ENCODE assay signal across 25 mouse cellular contexts in genomic region chr8:53600826-53601225, GRCm38 (mm10). TPM values are rescaled to one million over a fixed set of nuclear protein-coding genes. Genes with fewer than 3 reads are reported as not detected.
A peak's percentile ranks its signal among the peaks of the same experiment; 100 is the strongest.
DNase-seq lines count a peak whose midpoint lies in the region; ATAC-seq lines count a peak whose summit lies in the region.
"Had no signal": no experiment of that assay in that cellular context is flagged by ENCODE, and none has a peak within 500 bp of the region (broad histone marks: within the 10 kb centered on the region; RNA-seq: fewer than 3 reads in every experiment).

No protein-coding gene starts in this region.

- 60% methylated on average over 3 of the region's 3 CpGs for WGBS in forebrain, embryonic 13.5 days
- WGBS in forebrain, embryonic 10.5 days: 91% methylated on average over 3 of the region's 3 CpGs
- WGBS in midbrain, embryonic 12.5 days: 63% methylated on average over 3 of the region's 3 CpGs
- WGBS in midbrain, embryonic 10.5 days: 87% methylated on average over 3 of the region's 3 CpGs
- 41% methylated on average over 3 of the region's 3 CpGs for WGBS in hindbrain, embryonic 14.5 days

- H3K27me3 ChIP-seq in forebrain, embryonic 13.5 days: no peaks in the 10 kb centered on the region
- H3K27me3 ChIP-seq in forebrain, embryonic 10.5 days (ENCODE audit: poor library complexity, severe bottlenecking): no peaks in the 10 kb centered on the region
- no peaks in the 10 kb centered on the region for H3K27me3 ChIP-seq in midbrain, embryonic 12.5 days
- no peaks in the 10 kb centered on the region for H3K27me3 ChIP-seq in midbrain, embryonic 10.5 days (ENCODE audit: low read depth, poor library complexity, severe bottlenecking)
- no peaks in the 10 kb centered on the region for H3K27me3 ChIP-seq in hindbrain, embryonic 14.5 days (ENCODE audit: control insufficient read depth, insufficient read depth, low read length)
- H3K27me3 ChIP-seq: embryonic facial prominence, embryonic 13.5 days; intestine, embryonic 15.5 days had no signal

- no peak overlapping the region for H3K4me2 ChIP-seq in forebrain, embryonic 13.5 days
- H3K4me2 ChIP-seq in midbrain, embryonic 12.5 days (replicated peaks): no peak overlapping the region
- H3K4me2 ChIP-seq in hindbrain, embryonic 14.5 days (replicated peaks): no peak overlapping the region
- H3K4me2 ChIP-seq: embryonic facial prominence, embryonic 13.5 days; heart, embryonic 11.5 days; intestine, embryonic 15.5 days had no signal

- peak overlapping the region; percentile 51; the same call in 1 of the 2 replicates for H3K27ac ChIP-seq in forebrain, embryonic 13.5 days
- H3K27ac ChIP-seq in forebrain, embryonic 10.5 days: no peak overlapping the region
- H3K27ac ChIP-seq in midbrain, embryonic 12.5 days (replicated peaks): no peak overlapping the region
- no peak overlapping the region for H3K27ac ChIP-seq in midbrain, embryonic 10.5 days (replicated peaks)
- peak overlapping the region; percentile 58; the same call in 1 of the 2 replicates for H3K27ac ChIP-seq in hindbrain, embryonic 14.5 days
- H3K27ac ChIP-seq: embryonic facial prominence, embryonic 13.5 days; intestine, embryonic 15.5 days had no signal

- H3K36me3 ChIP-seq in forebrain, embryonic 13.5 days (ENCODE audit: poor library complexity, severe bottlenecking): peaks cover 5% of the 10 kb centered on the region; the same call in 1 of the 2 replicates
- peaks cover 26% of the 10 kb centered on the region for H3K36me3 ChIP-seq in forebrain, embryonic 10.5 days (replicated peaks)
- H3K36me3 ChIP-seq in midbrain, embryonic 12.5 days: peaks cover 5% of the 10 kb centered on the region; the same call in 1 of the 2 replicates
- H3K36me3 ChIP-seq in midbrain, embryonic 10.5 days: peaks cover 40% of the 10 kb centered on the region
- H3K36me3 ChIP-seq in hindbrain, embryonic 14.5 days (replicated peaks; ENCODE audit: control insufficient read depth, insufficient read depth): no peaks in the 10 kb centered on the region
- H3K36me3 ChIP-seq: intestine, embryonic 15.5 days had no signal

- peaks cover 10% of the 10 kb centered on the region for H3K4me1 ChIP-seq in forebrain, embryonic 13.5 days
- no peaks in the 10 kb centered on the region for H3K4me1 ChIP-seq in forebrain, embryonic 10.5 days
- 0 out of 2 replicates have a peak, but pooled peaks cover 3% of the 10 kb centered on the region for H3K4me1 ChIP-seq in midbrain, embryonic 12.5 days
- no peaks in the 10 kb centered on the region for H3K4me1 ChIP-seq in midbrain, embryonic 10.5 days
- no peaks in the 10 kb centered on the region; the same call in 1 of the 2 replicates for H3K4me1 ChIP-seq in hindbrain, embryonic 14.5 days (replicated peaks; ENCODE audit: control insufficient read depth, insufficient read depth, low read length)
- H3K4me1 ChIP-seq: embryonic facial prominence, embryonic 13.5 days; intestine, embryonic 15.5 days had no signal

- no peak overlapping the region for H3K4me3 ChIP-seq in forebrain, embryonic 13.5 days
- no peak overlapping the region for H3K4me3 ChIP-seq in forebrain, embryonic 10.5 days
- H3K4me3 ChIP-seq in midbrain, embryonic 12.5 days: no peak overlapping the region
- no peak overlapping the region for H3K4me3 ChIP-seq in midbrain, embryonic 10.5 days
- no peak overlapping the region for H3K4me3 ChIP-seq in hindbrain, embryonic 14.5 days (replicated peaks; ENCODE audit: low read length)
- H3K4me3 ChIP-seq: embryonic facial prominence, embryonic 13.5 days; intestine, embryonic 15.5 days; myocyte had no signal

- no peaks in the 10 kb centered on the region for H3K9me3 ChIP-seq in forebrain, embryonic 13.5 days (replicated peaks)
- H3K9me3 ChIP-seq in forebrain, embryonic 10.5 days: no peaks in the 10 kb centered on the region
- no peaks in the 10 kb centered on the region for H3K9me3 ChIP-seq in midbrain, embryonic 12.5 days
- H3K9me3 ChIP-seq in midbrain, embryonic 10.5 days (replicated peaks): no peaks in the 10 kb centered on the region
- no peaks in the 10 kb centered on the region for H3K9me3 ChIP-seq in hindbrain, embryonic 14.5 days (ENCODE audit: control insufficient read depth, low read length)
- H3K9me3 ChIP-seq: embryonic facial prominence, embryonic 13.5 days; intestine, embryonic 15.5 days had no signal

- 0 out of 2 replicates have a peak overlapping the region, but pooled peaks have one; percentile 21 for H3K9ac ChIP-seq in forebrain, embryonic 13.5 days
- no peak overlapping the region for H3K9ac ChIP-seq in midbrain, embryonic 12.5 days (replicated peaks)
- no peak overlapping the region for H3K9ac ChIP-seq in hindbrain, embryonic 14.5 days
- H3K9ac ChIP-seq: embryonic facial prominence, embryonic 13.5 days; intestine, embryonic 15.5 days had no signal

- peak; percentile 43; the same call in 1 of the 2 replicates for ATAC-seq in forebrain, embryonic 13.5 days
- peak; percentile 67 for ATAC-seq in midbrain, embryonic 12.5 days (ENCODE audit: low FRiP score, low read depth)
- ATAC-seq in hindbrain, embryonic 14.5 days (ENCODE audit: low FRiP score): no peak
- no peak for ATAC-seq in erythroblast, adult 5-6 weeks (replicated peaks; ENCODE audit: low FRiP score, poor library complexity, severe bottlenecking)
- ATAC-seq: intestine, embryonic 15.5 days had no signal

- DNase-seq in forebrain, embryonic 10.5 days (ENCODE audit: extremely low spot score, low spot score): no peak
- no peak for DNase-seq in midbrain, embryonic 10.5 days (ENCODE audit: low spot score)
- DNase-seq in hindbrain, embryonic 14.5 days (ENCODE audit: low spot score): no peak
- DNase-seq in retina, postnatal 1 day: no peak
- DNase-seq: adrenal gland, postnatal 10 days; cerebellum, adult 2 months; cerebellum, postnatal 36 days; embryo, embryonic 11 days; gastrocnemius, postnatal 14 days; heart, adult 11 months; kidney, adult 8-10 months; kidney, postnatal 10 days; layer of hippocampus, postnatal 36 days; lung, postnatal 4 days; right cerebral cortex, postnatal 25 days; spleen, adult 18-20 months; thymus, postnatal 25 days had no signal

RNA-seq across cellular contexts. Expression of gene Neil3, which starts 38.0 kb away (rescaled TPM):
- 27.5 and 28.7 TPM in 2 replicates for polyA plus RNA-seq in forebrain, embryonic 13.5 days (2015; fragmentation: Nextera tagmentation; extraction: Ambion mirVana)
- polyA plus RNA-seq in forebrain, embryonic 10.5 days (2016; fragmentation: Nextera tagmentation; extraction: Ambion mirVana): 25.9 and 27.9 TPM in 2 replicates
- polyA plus RNA-seq in midbrain, embryonic 12.5 days (2016; fragmentation: Nextera tagmentation; extraction: Ambion mirVana): 30.3 and 33.7 TPM in 2 replicates
- polyA plus RNA-seq in midbrain, embryonic 10.5 days (2016; fragmentation: Nextera tagmentation; extraction: Ambion mirVana): 28.7 and 34.0 TPM in 2 replicates
- polyA plus RNA-seq in hindbrain, embryonic 14.5 days (2014; fragmentation: Nextera tagmentation; extraction: Ambion mirVana): 3.6 and 4.6 TPM in 2 replicates
- 37.4 and 45.7 TPM in 2 replicates for total RNA-seq in erythroblast, adult 5-6 weeks (2015; ENCODE audit: low replicate concordance)
- total RNA-seq in erythroblast, adult 5-6 weeks (2017; ENCODE audit: low replicate concordance): 58.7 and 83.0 TPM in 2 replicates
- polyA plus RNA-seq: liver, adult 2 months had no signal

Comparison
In these comparisons a context has a peak if more than half of its experiments do, and no peak if none do; other contexts are left out.
1. H3K27ac ChIP-seq: peak in forebrain, embryonic 13.5 days (single experiment) and hindbrain, embryonic 14.5 days (single experiment); none in forebrain, embryonic 10.5 days (single experiment), midbrain, embryonic 12.5 days (single experiment) and midbrain, embryonic 10.5 days (single experiment).
2. ATAC-seq: peak in forebrain, embryonic 13.5 days (single experiment) and midbrain, embryonic 12.5 days (single experiment); none in hindbrain, embryonic 14.5 days (single experiment) and erythroblast, adult 5-6 weeks (single experiment).